Mouse (Mus musculus): ENCODE results near the gene Phtf2.

Gene Phtf2

DNA sequence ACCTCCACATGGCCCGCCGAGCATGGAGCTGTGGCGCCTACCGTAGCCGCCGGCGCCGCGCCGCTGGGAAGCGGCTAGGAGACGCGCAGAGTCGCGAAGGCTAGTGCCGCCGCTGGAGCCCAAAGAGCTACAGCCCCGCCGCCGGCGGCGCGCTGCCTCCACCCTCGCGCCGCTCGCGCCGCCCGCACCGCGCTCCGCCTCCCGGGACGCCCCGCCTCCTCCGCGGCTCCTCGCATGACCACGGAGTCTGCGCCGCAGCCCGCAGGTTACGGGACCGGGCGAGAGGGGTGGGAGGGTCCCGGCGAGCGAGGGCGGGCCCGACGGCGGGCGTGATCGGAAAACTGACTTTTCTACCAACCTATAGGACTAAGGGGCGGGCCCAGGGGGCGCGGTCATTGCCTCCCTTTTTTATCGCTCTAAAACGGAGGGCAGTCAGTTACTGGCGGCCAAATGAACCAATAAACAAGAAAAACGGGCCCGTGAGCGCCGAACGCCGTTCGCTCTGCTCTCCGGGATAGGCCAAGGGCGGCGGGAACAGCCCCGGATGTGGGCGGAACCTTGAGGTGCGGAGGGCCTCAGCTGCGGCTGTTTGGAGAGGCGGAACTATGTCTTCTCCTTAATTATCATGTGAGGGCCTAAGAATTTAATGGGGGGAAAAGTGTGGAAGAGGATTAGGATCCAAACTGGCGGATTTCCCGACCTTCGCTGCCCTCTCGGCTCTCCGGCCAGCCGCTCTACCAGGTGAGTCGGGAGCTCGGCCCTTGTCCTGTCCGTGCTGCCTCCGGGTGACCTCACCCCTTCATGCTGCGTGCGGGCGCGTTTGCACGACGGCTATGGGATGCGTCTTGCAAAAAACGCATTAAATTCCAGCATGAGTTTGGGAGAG is at the start of gene Phtf2, which contains the start of gene Tmem60:
Phtf2 (minus strand) TSS at position 210 of the 886 bp plus-strand sequence.
Tmem60 (plus strand) TSS at position 277 of the 886 bp plus-strand sequence.
- peak; percentile 98 for DNase-seq (ENCODE audit: low read depth, low spot score)

DNA sequence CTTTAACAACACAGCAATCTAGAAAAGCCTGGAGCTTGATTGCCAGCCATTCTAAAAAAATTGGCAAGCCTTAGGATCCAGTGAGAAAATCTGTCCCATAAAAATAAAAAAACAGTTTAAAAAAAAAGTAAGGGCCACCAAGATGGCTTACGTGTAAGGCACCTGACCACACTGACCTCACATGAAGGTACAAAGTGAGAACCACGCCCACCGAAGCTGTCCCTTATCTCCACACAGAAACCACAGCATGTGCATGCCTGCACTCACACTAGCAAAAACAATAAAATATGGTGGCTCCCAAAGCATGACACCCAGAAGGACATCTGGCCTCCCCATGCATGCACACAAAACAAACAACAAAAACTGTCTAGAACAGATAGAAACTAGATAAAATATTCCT is 49.4 kb upstream of the Phtf2 start:
- DNase-seq (ENCODE audit: low read depth, low spot score): no peak

DNA sequence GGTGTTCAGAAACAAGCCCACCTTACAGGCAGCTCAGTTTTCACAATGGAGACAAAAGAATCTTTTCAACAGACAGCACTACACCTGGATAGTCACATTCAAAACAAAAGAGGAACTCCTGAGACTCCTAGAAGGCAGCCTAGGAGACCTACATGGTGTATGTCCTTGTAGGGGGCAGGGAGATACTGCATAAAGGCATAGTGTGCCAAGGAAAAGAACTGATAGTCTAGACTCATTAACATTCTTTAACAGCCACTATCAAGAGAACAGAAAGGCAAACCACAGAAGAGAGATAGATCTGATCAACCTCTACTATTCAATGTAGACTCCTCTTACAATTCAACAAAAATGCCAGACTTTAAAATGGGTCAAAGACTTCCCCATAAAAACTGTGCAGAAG is 48.5 kb upstream of the Phtf2 start:
- no peak for DNase-seq (ENCODE audit: low read depth, low spot score)

DNA sequence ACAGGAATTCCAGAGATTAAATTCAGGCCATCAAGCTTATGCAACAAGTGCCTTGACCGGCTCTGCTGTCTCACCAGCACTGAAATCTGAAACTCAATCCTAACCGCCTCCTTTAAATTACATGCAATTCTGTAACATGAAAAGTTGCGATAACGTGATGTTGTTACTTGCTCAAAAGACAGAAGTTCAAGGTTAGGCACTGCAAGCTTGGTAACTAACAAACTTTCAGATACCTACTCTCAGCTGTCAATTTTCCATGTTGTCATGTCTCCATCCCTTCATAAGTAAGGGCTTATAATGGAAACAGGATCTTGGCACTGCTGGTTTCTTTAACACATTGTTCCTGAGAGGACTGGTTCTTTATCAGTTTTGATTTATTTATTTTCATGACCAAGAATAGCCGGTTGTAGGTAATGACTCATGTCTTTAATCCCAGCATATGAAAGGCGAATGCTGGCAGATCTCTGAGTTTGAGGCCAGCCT is 47.8 kb upstream of the Phtf2 start:
- no peak for DNase-seq (ENCODE audit: low read depth, low spot score)

DNA sequence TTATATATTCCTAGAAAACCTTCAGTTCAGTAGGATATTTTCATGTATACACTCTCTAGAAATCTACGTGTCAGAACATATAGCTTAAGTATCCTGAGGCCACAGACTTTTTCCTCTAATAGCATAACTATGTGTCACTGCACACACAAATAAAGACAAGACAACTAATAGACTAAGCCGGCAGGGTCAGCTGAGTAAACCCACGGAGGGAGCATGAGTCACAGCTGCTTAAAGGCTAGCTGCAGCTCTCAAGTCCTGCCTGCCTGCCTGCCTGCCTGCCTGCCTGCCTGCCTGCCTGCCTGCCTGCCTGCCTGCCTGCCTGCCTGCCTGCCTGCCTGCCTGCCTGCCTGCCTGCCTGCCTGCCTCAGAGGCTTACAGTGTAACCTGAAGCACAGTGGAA is 43.5 kb upstream of the Phtf2 start:
- DNase-seq (ENCODE audit: low read depth, low spot score): no peak

DNA sequence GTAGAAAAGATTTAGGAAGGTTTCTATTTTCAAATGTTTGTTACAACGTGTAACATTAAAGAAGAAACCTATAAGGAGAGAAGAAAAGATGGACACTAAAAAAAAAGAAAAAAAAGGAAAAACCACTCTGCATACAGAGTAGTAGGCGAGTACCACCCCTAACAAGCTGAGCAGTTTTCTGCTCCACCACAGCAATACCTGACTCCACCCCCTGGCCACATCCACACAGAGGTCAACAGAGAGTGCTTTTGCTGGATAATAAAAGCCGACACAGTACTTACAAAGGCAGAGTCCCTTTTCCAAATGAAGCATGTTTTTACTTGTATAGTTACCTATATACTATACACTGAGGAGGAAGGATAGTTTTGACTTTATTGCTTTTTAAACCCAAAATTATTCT is 42.7 kb upstream of the Phtf2 start:
- no peak for DNase-seq (ENCODE audit: low read depth, low spot score)

DNA sequence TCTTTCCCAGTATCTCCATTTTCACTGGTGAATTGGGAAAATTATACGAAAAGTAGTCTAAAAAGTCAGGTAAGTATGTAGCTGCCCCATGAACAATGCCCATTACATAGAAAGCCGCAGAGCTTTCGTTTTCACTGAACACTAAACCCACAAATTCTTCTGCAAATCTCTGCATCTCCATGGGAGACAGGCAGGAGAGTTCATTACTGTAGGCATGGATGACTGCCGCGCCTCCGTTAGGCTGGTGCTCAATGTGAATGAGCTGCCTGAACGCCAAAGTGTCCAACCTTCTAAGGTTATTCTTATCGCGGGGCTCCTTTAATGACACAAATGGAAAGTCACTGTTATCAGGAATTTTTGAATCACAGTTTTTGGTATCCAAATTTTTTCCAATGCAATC is 37.6 kb upstream of the Phtf2 start:
- no peak for DNase-seq (ENCODE audit: low read depth, low spot score)

GRCm38 (mm10) chr5:20918967-20919366 is 37.0 kb upstream of the Phtf2 start:
- DNase-seq (ENCODE audit: low read depth, low spot score): no peak

GRCm38 (mm10) chr5:20913372-20914275 is 31.7 kb upstream of the Phtf2 start:
- DNase-seq (ENCODE audit: low read depth, low spot score): peak; percentile 68

DNA sequence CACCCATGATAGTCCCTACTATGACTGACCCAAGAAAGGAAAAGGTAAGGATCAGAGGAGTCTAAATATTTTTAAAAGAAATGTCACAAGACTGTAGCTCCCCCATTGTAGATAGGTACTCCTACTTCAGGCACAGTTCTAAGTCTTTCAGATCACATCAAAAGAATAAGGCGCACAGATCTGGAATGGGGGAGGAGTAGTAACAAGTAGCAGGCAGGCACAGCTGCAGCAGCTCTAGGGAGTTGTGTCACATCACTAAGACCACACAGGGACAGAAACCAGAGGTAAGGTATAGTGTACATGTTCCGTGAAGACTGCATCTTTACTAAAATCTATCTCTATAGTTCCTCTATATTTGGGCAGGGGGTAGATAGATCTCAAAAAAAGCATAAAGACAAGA is 29.8 kb upstream of the Phtf2 start:
- DNase-seq (ENCODE audit: low read depth, low spot score): no peak

- DNase-seq (ENCODE audit: low read depth, low spot score): no peak
Measured at GRCm38 (mm10) chr5:20906191-20906590, 24.3 kb upstream of the Phtf2 start.

DNA sequence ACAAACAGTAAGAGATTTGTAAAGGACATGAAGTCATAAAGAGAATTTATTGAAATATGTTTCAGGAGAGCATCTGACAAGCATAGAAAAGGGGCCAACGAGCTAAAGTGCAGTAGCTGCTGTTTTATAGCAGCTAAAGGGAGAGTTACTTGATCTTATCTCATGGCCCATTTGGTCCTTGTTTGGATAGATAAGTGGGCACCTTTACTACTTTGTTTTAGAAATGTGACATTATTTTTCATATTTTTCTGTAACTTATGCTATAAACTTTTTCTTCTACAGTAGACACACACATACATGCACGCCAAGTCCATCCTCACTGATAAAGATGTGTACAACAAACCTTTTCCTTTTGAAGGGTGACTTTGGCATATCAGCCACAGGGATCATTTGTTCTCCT is 23.5 kb upstream of the Phtf2 start:
- DNase-seq (ENCODE audit: low read depth, low spot score): no peak

- no peak for DNase-seq (ENCODE audit: low read depth, low spot score)
Measured at GRCm38 (mm10) chr5:20904647-20905046, 22.7 kb upstream of the Phtf2 start.

DNA sequence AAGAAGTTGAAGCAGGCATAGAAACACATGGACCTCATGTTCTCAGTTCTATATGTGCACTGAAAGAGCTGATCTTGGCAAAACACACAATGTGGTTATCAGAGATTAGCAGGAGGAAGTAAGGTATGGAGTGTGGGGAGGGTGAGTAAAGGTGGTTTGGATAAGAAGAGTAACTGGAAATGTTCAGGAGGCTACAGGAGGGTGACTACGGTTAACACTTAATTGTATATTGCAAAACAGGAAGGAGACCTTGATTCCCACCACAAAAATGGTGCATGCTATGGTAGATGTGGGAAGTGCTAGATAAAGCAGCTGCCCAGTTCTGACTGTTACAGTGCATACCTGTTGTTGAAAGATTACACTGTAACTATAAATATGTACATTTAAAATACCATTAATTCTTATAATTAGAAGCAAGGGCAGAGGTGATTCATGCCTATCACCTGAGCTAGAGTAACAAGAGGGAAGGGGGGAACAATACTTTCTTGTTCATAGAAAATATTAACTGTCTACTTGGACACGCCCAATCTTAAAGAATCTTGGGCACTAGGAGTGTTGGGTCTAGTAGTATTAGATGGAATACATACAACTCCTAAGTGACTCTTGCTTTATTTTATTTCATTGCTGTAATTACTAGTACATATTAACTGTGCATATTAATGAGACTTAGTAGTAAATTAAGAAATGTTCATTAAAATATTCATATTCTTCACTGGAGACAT is 15.7 kb upstream of the Phtf2 start:
- no peak for DNase-seq (ENCODE audit: low read depth, low spot score)

GRCm38 (mm10) chr5:20884036-20884620 is 2.2 kb upstream of the Phtf2 start:
- DNase-seq (ENCODE audit: low read depth, low spot score): no peak

DNA sequence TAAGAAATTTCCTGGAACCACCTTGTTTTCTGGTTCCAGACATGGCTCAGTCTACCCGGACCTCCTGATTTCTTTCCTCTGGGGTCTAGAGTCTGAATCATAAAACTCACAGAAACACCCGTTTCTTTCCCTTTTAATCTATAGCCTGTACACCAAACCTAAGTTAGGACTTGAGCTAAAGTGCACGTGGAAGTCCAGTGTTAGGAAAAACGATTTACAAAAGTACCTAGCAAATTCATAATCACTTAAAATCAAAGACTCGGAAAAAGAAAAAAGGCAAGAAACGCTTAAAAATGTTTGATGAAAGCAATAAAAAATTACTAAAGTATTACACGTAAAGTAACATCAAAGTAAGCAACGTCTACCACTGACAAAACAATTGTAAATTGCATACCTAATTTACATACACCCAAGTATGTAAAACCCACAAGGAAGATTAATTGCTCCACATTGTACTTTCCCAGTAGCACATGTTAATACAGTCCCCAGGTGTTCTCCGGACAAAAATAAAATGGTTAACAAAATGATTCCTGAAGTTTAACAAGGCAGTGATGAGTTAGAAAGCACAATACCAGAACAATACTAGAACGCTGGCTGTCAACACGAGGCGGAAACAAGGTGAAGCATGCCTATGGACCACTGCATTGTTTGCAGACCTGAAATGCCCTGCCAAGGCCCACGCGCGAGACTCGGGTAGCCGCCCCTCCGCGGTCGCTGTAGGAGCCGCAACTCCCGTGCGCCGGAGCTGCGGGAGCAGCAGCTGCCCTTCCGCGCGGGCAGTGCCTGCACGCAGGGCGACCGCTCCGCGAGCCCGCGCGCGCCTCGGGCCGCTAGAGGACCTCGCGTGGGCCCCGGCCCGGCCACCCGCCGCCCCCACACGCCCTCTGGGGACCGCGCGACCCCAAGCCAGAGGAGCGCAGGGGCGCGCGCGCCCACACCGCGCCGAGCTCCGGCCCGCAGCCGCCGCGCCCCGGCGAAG is 838 bp downstream of the Phtf2 start:
- DNase-seq (ENCODE audit: low read depth, low spot score): peak; percentile 45

GRCm38 (mm10) chr5:20880386-20880785 is 1.5 kb downstream of the Phtf2 start:
- DNase-seq (ENCODE audit: low read depth, low spot score): no peak

- DNase-seq (ENCODE audit: low read depth, low spot score): no peak
Measured at GRCm38 (mm10) chr5:20876934-20877426, 4.9 kb downstream of the Phtf2 start.

GRCm38 (mm10) chr5:20873146-20873545 is 8.8 kb downstream of the Phtf2 start:
- no peak for DNase-seq (ENCODE audit: low read depth, low spot score)

Measured in mesoderm, embryonic 11.5 days (tissue).